Mouse (Mus musculus) pancreas, adult 10 weeks (tissue): ENCODE measurements around the gene Pxn. TPM values are rescaled to one million over a fixed set of nuclear protein-coding genes. Genes with fewer than 3 reads are reported as not detected.

Source experiments
- polyA plus RNA-seq: library from polyadenylated mRNA; stranded (reverse); fragments of 350-450 nt; fragmentation: Illumina TruSeq; extraction: RNeasy Lipid Tissue Mini Kit (QIAGEN cat#74804); gene quantifications from one replicate; pipeline ENCODE4 v1.2.3, GENCODE M21; 2015; ENCODE audit warnings: low read depth, low replicate concordance; ENCODE audit not compliant: insufficient read depth

The Pxn gene
- polyA plus RNA-seq, result 16.8 TPM

DNA sequence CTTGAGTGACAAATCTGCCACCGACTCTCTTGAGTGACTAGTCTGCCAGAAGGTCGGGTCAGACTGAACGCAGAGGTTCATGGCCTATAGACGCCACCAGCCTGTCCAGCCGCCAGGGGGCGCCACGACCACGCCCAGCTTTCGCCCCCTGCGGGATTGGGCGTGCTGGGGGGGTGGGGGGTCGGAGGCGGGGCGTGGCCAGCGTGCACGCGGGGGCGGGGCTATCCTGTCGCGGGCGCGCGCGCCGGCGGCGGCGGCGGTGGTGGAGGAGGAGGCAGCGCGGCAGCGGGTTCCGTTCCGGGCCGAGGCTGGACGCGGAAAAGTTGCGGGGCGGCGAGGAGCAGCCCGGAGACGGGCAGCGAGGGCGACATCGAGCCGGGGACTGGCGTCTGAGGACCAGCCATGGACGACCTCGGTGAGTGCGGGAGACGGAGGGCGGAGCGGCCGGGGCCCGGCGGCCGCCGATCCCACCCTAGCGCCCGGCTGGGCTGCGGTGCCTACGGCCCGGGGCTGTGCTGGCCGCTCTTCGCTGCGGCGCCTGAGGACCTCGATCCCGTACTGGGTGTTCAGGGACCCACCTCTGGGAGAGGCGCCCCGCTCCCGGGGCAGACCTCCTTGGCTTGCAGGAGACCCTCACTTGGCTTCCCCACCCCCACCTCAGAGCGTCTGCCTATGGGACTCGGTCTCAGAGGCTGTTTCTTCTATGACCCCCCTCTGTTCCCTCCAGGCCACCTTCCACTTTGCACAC, at the start of gene Pxn:
TSS of gene Pxn (plus strand) at position 223 of the 748 bp plus-strand sequence.

DNA sequence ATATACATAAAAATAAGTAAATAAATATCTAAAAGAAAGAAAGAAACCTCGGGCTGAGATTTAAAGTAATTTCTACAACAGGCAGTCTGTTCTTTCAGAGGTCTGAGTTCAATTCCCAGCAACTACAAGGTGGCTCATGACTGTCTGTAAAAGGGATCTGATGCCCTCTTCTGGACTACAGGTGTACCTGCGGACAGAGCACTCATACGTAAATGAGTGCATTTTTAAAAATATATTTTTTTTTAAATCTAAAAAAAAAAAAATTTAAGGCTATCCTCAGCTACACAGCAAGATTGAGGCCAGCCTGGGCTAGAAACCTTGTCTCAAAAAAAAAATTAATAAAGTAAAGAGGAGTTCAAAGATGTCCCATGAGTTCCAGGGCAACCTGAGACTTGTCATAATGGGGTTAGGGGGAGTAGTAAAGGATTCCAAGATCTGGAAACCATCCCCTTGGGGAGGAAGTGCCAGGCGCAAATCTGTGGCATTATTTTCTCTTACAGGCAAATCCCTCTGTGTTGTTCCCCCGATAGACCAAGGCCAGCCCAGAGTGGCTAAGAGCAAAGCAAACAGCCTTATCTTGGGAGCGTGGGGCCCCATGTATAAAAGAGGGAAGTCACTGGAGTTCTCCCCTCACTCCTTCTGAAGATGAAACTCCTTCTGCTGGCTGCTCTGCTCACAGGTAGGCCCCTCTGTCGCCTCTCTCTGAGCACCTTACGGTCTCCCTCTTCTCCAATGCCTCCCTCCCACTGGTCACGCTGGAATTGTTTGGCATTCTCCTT, 40.6 kb upstream of the Pxn start, which contains the start of gene Pla2g1b:
TSS of gene Pla2g1b (plus strand) at position 621 of the 779 bp plus-strand sequence.

DNA sequence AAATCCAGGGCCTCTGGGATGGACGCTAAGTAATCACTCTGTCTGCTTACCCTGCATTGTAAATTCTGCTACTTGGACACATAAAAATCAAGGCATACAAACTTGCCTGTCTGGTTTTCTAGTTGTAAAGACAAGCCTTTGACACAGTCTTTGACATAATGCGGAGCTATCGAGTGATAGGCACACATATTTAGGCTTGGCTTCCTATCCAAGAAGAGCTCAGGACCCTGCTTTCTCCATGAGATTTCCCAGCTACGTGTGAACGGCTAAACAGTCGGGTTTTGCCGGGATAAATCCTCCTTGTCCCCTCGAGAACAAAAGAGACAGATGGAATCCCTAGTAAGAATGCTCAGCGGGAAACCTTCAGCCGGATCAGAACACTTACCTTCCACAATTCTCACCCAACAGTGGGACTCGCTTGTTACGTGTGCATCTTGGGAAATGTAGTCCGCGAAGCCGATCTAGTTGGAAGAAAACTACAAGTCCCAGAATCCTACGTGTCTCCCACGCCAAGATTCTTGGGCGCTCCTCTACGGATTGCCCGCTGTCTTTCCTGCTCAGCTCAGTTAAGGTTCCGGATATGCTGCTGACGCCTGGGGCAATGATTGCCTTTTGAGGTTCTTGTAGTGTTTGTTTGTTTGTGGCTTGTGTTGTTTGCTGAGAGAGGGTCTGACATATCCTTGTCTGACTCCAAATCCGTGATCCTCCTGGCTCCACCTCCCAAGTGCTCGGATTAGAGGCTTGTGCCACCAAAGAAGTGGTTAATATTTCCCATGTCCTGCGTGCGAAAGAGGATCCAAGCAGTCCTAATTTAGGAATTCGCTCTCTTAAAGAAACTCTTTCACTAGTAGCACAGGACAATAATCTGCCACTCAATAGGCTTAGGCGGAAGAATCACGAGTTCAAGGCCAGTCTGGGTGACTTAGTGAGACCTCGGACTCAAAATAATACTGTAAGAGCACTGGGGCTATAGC, 22.2 kb upstream of the Pxn start, which contains the start of gene Sirt4:
TSS of gene Sirt4 (minus strand) at position 779 of the 974 bp plus-strand sequence.

DNA sequence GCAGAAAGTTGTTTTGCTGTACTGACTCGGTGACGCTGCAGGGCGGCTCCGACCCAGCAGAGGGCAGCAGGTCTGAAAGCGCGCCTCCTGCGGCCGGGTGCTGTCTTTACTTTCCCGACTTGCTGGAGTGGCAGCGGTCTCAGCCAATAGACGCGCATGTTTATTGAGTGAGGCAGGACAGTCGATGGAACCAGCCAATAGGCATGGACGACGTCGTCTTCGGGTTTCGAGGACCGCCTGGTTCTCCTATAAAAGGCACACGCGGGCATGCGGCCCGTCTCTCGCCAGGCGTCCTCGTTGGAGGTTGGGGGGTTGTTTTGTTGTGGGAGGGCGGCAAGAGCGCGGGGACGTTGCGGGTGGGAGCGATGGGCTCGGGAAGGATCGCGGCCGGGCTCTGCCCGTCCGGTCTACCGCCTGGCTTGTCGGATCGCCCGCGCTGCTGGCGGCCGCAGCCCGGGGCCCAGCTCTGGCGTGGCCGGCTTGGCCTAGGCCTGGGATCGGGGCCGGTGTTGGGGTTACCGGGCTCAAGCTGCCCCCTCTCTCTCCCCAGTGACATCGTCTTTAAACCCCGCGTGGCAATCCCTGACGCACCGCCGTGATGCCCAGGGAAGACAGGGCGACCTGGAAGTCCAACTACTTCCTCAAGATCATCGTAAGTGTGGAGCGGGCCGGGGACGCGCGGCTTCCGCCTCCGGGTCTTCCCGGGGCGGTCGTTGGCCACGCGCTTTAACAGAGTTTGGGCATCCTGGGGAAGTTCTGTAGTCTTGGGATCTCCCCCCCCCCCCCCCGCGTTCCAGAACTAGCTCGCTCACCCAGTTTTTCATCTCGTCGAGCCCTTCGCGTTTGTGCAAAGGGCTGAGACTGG, 53.0 kb downstream of the Pxn start, which contains the start of gene Rplp0:
TSS of gene Rplp0 (plus strand) at position 231 of the 865 bp plus-strand sequence.

GRCm38 (mm10) chr5:115564737-115565393, 58.4 kb downstream of the Pxn start, which contains the start of gene Gcn1l1:
Gene Gcn1l1 (plus strand): TSS chr5:115565254.

Other genes with a start within 250 kb of the Pxn start
- gene Rnf10, start 233.8 kb upstream of the Pxn start, polyA plus RNA-seq, result 42.8 TPM
- gene Coq5, start 227.0 kb upstream of the Pxn start, polyA plus RNA-seq, result 3.5 TPM
- 82.0 TPM for gene Dynll1, start 205.7 kb upstream of the Pxn start, polyA plus RNA-seq
- 14.8 TPM for gene Srsf9, start 179.5 kb upstream of the Pxn start, polyA plus RNA-seq
- 5.2 TPM for gene Gatc, start 165.5 kb upstream of the Pxn start, polyA plus RNA-seq
- gene Triap1, start 165.5 kb upstream of the Pxn start, polyA plus RNA-seq, result 12.4 TPM
- 144 TPM for gene Cox6a1, start 157.7 kb upstream of the Pxn start, polyA plus RNA-seq
- 0.44 TPM for gene Msi1, start 77.1 kb upstream of the Pxn start, polyA plus RNA-seq
- 2,205 TPM for gene Pla2g1b, start 40.4 kb upstream of the Pxn start, polyA plus RNA-seq
- 10.7 TPM for gene Sirt4, start 22.0 kb upstream of the Pxn start, polyA plus RNA-seq
- 528 TPM for gene Rplp0, start 52.8 kb downstream of the Pxn start, polyA plus RNA-seq
- gene Gcn1l1, start 58.6 kb downstream of the Pxn start, polyA plus RNA-seq, result 15.5 TPM
- 7.5 TPM for gene Rab35, start 125.2 kb downstream of the Pxn start, polyA plus RNA-seq
- gene Bicdl1, start 224.9 kb downstream of the Pxn start, polyA plus RNA-seq, result 5.2 TPM